Mouse (Mus musculus): ENCODE data around the gene Heg1. TPM values are rescaled to one million over a fixed set of nuclear protein-coding genes. Genes with fewer than 3 reads are reported as not detected.

The Heg1 gene
- polyA plus RNA-seq, 1 experiment from 2014 or later: 8.5 TPM

DNA sequence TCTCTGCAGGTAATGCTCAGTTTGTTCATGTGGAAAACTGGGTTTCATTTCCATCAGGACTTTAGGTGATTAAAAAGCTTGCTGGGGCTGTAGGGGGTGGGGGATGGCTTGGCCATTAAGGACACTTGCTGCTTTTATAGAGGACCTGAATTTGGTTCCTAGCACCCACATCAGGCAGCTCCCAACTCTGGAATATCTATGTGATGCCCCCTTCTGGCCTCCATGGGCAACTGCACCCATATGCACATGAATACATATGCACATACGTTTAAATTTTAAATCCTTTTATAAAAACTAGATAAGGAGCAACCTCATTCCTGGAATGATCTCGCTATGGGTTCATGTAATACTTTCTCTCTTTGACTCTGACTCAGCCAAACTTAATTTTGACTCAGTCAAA lies 39.1 kb downstream of the Heg1 start:
- WGBS (ENCODE audit: insufficient replicate concordance): 84% methylated on average over 2 of the region's 2 CpGs

DNA sequence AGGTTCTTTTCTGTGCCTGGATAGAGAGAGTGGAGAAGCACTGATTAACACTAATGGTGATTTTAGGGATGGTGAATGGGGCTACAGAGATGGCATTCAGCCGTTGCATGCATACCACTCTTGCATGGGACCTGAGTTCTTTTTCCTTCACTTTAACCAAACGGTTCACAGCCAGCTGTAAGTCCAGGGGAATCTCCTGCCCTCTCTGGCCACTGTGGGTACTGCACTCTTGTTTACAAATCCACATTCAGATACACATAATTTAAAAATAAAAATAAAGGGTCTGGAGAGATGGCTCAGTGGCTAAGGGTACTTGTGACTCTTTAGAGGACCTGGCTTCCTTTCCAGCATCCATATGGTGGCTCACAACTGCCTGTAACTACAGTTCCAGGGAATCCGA lies 39.8 kb downstream of the Heg1 start:
- Histone ChIP-seq H3K36me3 (peaks cover 61% of the 10 kb centered on the region), H3K4me3 (no peak overlapping the region), H3K9ac (no peak overlapping the region), H3K4me2 (no peak overlapping the region), H3K27me3 (replicated peaks) (no peaks in the 10 kb centered on the region), H3K4me1 (peaks cover 34% of the 10 kb centered on the region), H3K9me3 (replicated peaks) (0 out of 2 replicates have a peak, but pooled peaks cover 4% of the 10 kb centered on the region), H3K27ac (no peak overlapping the region)
- no peak for ATAC-seq
- WGBS (ENCODE audit: insufficient replicate concordance): 71% methylated on average over 3 of the region's 3 CpGs

More for the DNA sequence above, 39.1 kb downstream of the Heg1 start:
- Histone ChIP-seq H3K4me3 (no peak overlapping the region), H3K4me2 (no peak overlapping the region), H3K9me3 (replicated peaks) (0 out of 2 replicates have a peak, but pooled peaks cover 4% of the 10 kb centered on the region), H3K4me1 (peaks cover 32% of the 10 kb centered on the region), H3K9ac (no peak overlapping the region), H3K27ac (no peak overlapping the region), H3K36me3 (peaks cover 59% of the 10 kb centered on the region), H3K27me3 (replicated peaks) (no peaks in the 10 kb centered on the region)
- ATAC-seq: no peak

DNA sequence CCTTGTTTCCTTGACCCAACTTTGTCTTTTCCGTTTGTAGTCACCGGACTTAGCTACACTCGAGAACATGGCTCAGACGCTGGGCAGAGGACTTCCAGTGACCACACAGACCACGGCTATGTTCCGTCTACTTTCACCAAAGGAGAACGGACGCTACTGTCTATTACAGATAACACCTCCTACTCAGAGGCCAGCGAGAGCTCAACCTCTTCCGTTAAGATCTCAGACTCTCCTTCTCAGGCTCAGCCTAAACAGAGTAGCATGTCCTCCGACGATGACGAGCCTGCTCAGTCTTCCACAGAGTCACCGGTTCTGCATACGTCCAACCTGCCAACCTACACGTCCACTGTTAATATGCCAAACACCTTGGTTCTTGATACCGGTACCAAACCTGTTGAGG lies 42.1 kb downstream of the Heg1 start:
- peaks cover 61% of the 10 kb centered on the region for H3K36me3 ChIP-seq
- no peak overlapping the region for H3K4me3 ChIP-seq
- H3K9ac ChIP-seq: no peak overlapping the region
- no peaks in the 10 kb centered on the region for H3K27me3 ChIP-seq (replicated peaks)
- peaks cover 39% of the 10 kb centered on the region for H3K4me1 ChIP-seq
- no peak overlapping the region for H3K27ac ChIP-seq
- peak overlapping the region; percentile 12; the same call in 1 of the 2 replicates for H3K4me2 ChIP-seq
- 0 out of 2 replicates have a peak, but pooled peaks cover 4% of the 10 kb centered on the region for H3K9me3 ChIP-seq (replicated peaks)
- WGBS (ENCODE audit: insufficient replicate concordance): 48% methylated on average over 17 of the region's 17 CpGs
- ATAC-seq: peak; percentile 57

DNA sequence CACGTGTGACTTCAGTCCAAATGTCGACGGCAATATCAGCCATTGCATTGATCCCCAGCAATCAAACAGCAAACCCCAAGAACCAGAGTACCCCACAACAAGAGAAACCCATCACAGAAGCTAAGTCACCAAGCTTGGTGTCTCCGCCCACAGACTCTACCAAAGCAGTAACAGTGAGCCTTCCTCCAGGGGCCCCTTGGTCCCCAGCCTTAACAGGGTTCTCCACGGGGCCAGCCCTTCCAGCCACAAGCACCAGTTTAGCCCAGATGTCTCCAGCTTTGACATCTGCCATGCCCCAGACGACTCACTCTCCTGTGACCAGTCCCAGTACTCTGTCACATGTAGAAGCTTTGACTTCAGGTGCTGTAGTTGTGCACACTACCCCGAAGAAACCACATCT lies 42.7 kb downstream of the Heg1 start:
- peaks cover 61% of the 10 kb centered on the region for H3K36me3 ChIP-seq
- no peak overlapping the region for H3K4me3 ChIP-seq
- peak; percentile 61 for ATAC-seq
- H3K9me3 ChIP-seq (replicated peaks): 0 out of 2 replicates have a peak, but pooled peaks cover 4% of the 10 kb centered on the region
- no peaks in the 10 kb centered on the region for H3K27me3 ChIP-seq (replicated peaks)
- 64% methylated on average over 7 of the region's 7 CpGs for whole genome bisulfite sequencing (ENCODE audit: insufficient replicate concordance)
- H3K9ac ChIP-seq: no peak overlapping the region
- H3K27ac ChIP-seq: no peak overlapping the region
- peaks cover 43% of the 10 kb centered on the region for H3K4me1 ChIP-seq
- H3K4me2 ChIP-seq: peak overlapping the region; percentile 12; the same call in 1 of the 2 replicates

DNA sequence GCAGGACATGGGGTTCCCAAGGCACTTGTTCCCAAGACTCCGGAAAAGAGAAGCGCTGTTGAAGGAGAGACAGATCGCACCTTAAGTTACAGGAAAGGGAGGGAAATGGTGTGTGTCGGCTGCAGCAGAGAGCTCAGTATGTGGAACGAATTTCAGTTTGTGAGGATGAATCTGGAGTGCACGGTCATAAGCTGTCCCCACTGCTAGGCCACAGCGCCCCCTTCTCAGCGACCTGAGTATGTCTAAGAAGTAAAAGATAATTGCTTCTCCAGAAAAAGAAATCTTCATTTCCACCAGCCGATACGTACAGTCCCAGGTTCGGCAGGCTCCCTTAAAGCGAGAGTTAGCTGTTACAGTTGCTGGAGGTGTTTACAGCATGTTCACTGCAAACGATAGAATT lies 44.3 kb downstream of the Heg1 start:
- H3K27ac ChIP-seq: no peak overlapping the region
- H3K4me1 ChIP-seq: peaks cover 58% of the 10 kb centered on the region
- no peak overlapping the region for H3K4me3 ChIP-seq
- H3K9me3 ChIP-seq (replicated peaks): 0 out of 2 replicates have a peak, but pooled peaks cover 4% of the 10 kb centered on the region
- 71% methylated on average over 13 of the region's 13 CpGs for WGBS (ENCODE audit: insufficient replicate concordance)
- H3K9ac ChIP-seq: no peak overlapping the region
- H3K4me2 ChIP-seq: no peak overlapping the region
- H3K36me3 ChIP-seq: peaks cover 51% of the 10 kb centered on the region
- ATAC-seq: no peak
- no peaks in the 10 kb centered on the region for H3K27me3 ChIP-seq (replicated peaks)

DNA sequence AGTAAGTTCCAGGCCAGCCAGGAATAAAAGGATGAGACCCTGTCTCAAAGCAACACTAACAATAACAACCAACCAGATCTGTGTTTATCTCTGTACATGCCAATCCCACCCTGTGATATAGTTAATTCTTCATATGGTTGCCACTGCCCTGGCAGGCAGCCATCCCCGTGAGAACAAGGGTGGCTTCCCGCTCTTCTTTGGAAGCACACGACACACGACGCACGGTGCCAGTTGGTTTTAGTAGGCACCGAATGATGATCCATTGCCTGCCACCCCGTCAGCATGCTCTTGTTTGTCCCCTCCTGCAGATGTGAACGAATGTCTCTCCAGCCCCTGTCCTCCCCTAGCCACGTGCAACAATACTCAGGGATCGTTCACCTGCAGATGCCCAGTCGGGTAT lies 47.1 kb downstream of the Heg1 start:
- no peak overlapping the region for H3K9ac ChIP-seq
- 79% methylated on average over 12 of the region's 12 CpGs for WGBS (ENCODE audit: insufficient replicate concordance)
- no peak overlapping the region for H3K4me3 ChIP-seq
- ATAC-seq: no peak
- peaks cover 35% of the 10 kb centered on the region for H3K36me3 ChIP-seq
- no peak overlapping the region for H3K27ac ChIP-seq
- H3K9me3 ChIP-seq (replicated peaks): no peaks in the 10 kb centered on the region
- H3K4me1 ChIP-seq: peaks cover 52% of the 10 kb centered on the region
- no peaks in the 10 kb centered on the region for H3K27me3 ChIP-seq (replicated peaks)
- H3K4me2 ChIP-seq: no peak overlapping the region

DNA sequence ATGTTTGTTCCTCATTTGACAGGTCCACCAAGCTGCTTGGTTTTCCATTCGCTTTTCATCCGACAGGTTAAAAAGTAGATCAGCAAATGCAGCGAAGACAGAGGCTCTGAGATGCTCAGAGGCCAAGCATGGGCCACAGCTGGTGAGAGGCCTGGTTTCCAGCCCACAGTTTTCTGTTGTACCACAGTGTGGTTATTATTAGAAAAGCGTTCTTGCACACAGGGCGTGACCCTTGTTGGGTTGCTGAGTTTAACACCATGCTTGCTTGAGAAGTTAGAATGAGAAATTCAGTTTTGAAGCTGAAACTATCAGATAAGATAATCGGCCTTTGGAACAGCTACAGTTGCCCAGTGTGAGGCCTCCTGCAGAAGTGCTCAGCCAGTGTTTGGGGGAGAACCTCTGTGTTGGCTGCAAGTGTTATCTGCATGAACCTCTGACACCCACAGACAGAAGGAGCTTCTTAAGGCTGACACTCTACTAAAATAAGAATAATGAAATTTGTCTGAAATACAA lies 48.1 kb downstream of the Heg1 start:
- Histone ChIP-seq H3K9me3 (replicated peaks) (no peaks in the 10 kb centered on the region), H3K9ac (no peak overlapping the region), H3K4me1 (peaks cover 42% of the 10 kb centered on the region), H3K27me3 (replicated peaks) (no peaks in the 10 kb centered on the region), H3K4me2 (peak overlapping the region; percentile 33), H3K4me3 (no peak overlapping the region), H3K27ac (peak overlapping the region; percentile 61; the same call in 1 of the 2 replicates), H3K36me3 (peaks cover 25% of the 10 kb centered on the region)
- ATAC-seq: peak; percentile 88
- WGBS (ENCODE audit: insufficient replicate concordance): 20% methylated on average over 6 of the region's 6 CpGs

DNA sequence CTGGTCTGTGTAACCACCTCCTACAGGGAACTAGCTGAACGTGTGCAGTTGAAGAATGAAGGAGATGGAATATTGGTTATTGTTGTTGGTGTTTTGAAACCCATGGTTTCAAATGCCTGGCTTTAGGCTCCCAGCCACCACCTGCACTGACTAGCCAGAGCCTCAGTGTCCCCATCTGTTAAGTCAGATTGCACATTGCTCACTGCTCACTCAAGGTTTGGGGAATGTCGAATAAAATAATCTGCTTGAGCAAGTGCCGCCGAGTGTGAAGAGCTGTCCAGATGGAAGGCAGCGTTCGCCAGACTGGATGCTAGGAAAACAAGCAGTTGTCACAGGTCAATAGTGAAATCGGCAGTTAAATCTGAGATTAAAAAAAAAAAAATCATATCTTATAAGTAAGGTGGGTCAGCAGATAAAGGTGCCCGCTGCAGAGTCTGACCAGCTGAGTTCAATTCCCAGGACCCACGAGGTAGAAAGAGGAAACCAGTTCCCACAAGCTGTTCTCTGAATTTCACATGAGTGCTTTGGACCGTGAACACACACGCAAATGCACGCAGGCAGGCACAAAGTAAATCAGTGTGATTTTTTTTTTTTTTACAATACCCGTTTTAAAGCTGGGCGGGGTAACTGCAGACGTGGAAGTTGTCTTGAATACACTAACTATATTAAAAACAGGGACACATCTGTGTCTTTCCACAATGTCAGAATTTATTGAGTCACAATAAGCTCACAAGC lies 48.8 kb downstream of the Heg1 start:
- Histone ChIP-seq H3K9me3 (replicated peaks) (no peaks in the 10 kb centered on the region), H3K4me3 (no peak overlapping the region), H3K4me2 (no peak overlapping the region), H3K27me3 (replicated peaks) (no peaks in the 10 kb centered on the region), H3K9ac (no peak overlapping the region), H3K4me1 (peaks cover 36% of the 10 kb centered on the region), H3K27ac (0 out of 2 replicates have a peak overlapping the region, but pooled peaks have one; percentile 37), H3K36me3 (peaks cover 18% of the 10 kb centered on the region)
- WGBS (ENCODE audit: insufficient replicate concordance): 48% methylated on average over 15 of the region's 15 CpGs
- ATAC-seq: no peak; the same call in 1 of the 2 replicates

DNA sequence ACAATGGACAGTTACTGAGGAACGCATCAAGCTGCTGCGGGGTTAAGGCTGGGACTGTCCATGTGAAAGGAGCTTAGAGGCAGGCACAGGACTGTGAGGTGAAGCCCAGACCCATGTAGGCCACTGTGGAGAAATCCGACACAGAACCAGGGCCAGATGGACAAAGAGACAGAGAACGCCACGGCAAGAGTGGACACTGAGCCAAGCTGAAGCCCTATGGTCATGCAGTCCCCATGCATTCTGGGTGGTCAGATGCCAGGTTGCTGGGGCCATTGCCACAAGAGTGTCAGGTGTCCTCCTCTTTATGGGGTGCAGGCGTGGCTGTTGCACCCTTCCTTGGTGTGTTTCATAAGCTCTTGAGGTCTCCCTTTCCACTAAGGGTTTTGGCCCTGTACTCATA lies 49.7 kb downstream of the Heg1 start:
- Histone ChIP-seq H3K9ac (no peak overlapping the region), H3K4me3 (no peak overlapping the region), H3K27ac (no peak overlapping the region), H3K27me3 (replicated peaks) (no peaks in the 10 kb centered on the region), H3K4me1 (peaks cover 32% of the 10 kb centered on the region), H3K36me3 (peaks cover 22% of the 10 kb centered on the region; the same call in 1 of the 2 replicates), H3K4me2 (no peak overlapping the region), H3K9me3 (replicated peaks) (no peaks in the 10 kb centered on the region)
- WGBS (ENCODE audit: insufficient replicate concordance): 86% methylated on average over 6 of the region's 6 CpGs
- no peak for ATAC-seq

DNA sequence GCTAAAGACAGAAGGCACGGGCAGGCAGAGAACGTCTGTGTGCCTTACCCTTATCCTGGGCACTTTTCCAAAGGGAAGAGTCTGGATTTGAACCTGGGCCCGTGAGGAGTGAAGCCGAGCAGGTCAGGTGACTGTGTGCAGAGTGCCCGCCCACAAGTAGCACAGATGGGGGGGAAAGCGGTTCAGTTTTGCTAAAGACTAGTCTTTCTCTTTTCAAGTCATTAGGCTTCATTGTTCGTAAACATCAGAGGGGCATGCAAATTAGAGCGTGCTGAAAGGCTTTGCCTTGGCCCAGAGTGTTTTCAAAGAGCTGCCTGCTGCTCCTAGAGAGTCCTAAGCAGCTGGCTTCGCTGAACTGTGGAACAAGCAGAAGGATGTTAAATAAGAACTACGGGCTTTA lies 50.4 kb downstream of the Heg1 start:
- Histone ChIP-seq H3K27me3 (replicated peaks) (no peaks in the 10 kb centered on the region), H3K4me1 (peaks cover 32% of the 10 kb centered on the region), H3K9ac (no peak overlapping the region), H3K9me3 (replicated peaks) (no peaks in the 10 kb centered on the region), H3K4me3 (no peak overlapping the region), H3K4me2 (no peak overlapping the region), H3K27ac (no peak overlapping the region), H3K36me3 (peaks cover 22% of the 10 kb centered on the region; the same call in 1 of the 2 replicates)
- 67% methylated on average over 10 of the region's 10 CpGs for WGBS (ENCODE audit: insufficient replicate concordance)
- ATAC-seq: no peak

DNA sequence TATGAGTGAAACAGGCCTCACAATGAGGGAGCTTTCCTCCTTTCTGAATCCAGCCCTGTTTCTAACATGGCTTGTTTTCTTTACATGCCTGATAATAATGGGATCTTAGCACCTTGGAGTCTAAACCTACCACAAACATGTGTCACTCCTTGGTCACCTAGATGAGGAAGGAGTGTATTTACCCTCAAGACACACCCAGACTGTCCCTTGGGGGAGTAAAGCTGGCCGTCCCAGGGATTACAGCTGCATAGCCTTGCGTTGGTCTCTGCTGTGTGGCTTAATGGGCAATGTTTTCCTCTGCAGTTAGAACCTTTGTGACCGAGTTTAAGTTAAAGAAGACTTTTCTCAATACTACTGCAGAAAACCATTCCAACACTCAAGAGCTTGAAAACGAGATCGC lies 51.1 kb downstream of the Heg1 start:
- H3K27me3 ChIP-seq (replicated peaks): no peaks in the 10 kb centered on the region
- H3K4me1 ChIP-seq: peaks cover 32% of the 10 kb centered on the region
- WGBS (ENCODE audit: insufficient replicate concordance): 76% methylated on average over 5 of the region's 5 CpGs
- ATAC-seq: no peak
- H3K9me3 ChIP-seq (replicated peaks): no peaks in the 10 kb centered on the region
- H3K36me3 ChIP-seq: peaks cover 19% of the 10 kb centered on the region; the same call in 1 of the 2 replicates
- no peak overlapping the region for H3K4me2 ChIP-seq
- no peak overlapping the region for H3K27ac ChIP-seq
- H3K4me3 ChIP-seq: no peak overlapping the region
- no peak overlapping the region for H3K9ac ChIP-seq

DNA sequence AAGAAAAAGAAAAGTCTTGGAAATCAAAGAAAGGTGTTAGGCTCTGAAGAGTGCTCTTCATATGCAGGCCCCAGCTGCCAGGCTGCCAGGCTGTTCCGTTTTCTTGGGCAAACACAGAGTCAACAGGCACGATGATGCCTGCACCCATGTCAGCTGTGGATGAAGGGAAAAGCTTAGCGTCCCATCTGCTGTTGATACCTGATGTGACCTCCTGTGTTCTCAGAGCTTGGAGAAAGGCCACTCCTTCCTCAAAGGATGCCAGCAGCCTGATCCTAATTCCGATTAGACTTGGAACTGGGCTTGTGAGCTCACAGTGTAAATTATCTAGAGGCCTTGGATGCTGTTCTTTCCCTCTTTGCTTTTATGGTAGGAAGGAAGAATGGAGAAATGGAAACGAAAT lies 51.6 kb downstream of the Heg1 start:
- H3K4me3 ChIP-seq: no peak overlapping the region

More for the DNA sequence above, 51.6 kb downstream of the Heg1 start:
- Histone ChIP-seq H3K36me3 (peaks cover 16% of the 10 kb centered on the region; the same call in 1 of the 2 replicates), H3K4me1 (peaks cover 32% of the 10 kb centered on the region), H3K9ac (no peak overlapping the region), H3K9me3 (replicated peaks) (no peaks in the 10 kb centered on the region), H3K4me2 (no peak overlapping the region), H3K27ac (no peak overlapping the region), H3K27me3 (replicated peaks) (no peaks in the 10 kb centered on the region)
- ATAC-seq: no peak
- 71% methylated on average over 5 of the region's 5 CpGs for WGBS (ENCODE audit: insufficient replicate concordance)
